Mouse (Mus musculus) lung, adult 2 months (tissue): ENCODE results near the gene Cacna2d3.

ENCODE experiments used
- CTCF ChIP-seq: fragments of 200-500 bp; IDR thresholded peaks from 2 replicates; pipeline ENCODE4 v1.5.1; 2011; ENCODE audit warnings: mild to moderate bottlenecking, low read length, control low read depth; ENCODE audit not compliant: insufficient read depth
- POLR2A ChIP-seq: fragments of 200-500 bp; IDR thresholded peaks from 2 replicates; pipeline ENCODE4 v1.6.1; 2011; ENCODE audit warnings: low read depth, mild to moderate bottlenecking, control low read depth, low read length, borderline replicate concordance; ENCODE audit errors: extremely low read depth

DNA sequence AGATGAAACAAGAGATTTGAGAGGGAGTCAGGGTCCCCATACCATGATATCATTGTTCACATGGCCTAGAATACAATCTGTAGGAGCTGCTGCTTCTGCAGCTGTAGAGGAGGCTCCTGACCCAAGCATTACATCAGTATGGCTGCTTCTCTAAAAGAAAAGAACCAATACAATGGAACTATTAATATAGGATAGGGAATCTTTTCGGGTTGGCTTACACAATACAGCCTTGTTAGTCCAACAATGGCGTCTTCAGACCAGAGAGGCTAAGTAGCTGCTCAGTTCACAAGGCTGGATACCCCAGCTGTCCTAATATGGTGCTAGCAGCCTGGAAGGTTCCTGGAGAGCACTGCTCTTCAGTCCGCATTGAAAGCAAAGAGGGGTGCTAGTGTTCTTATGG lies 296.5 kb downstream of the Cacna2d3 start:
- no peak for TF ChIP-seq CTCF
- no peak for TF ChIP-seq POLR2A
